Mouse (Mus musculus) heart, embryonic 12.5 days (tissue): ENCODE results near the gene Arap1. TPM values are rescaled to one million over a fixed set of nuclear protein-coding genes. Genes with fewer than 3 reads are reported as not detected.

Source experiments
- ATAC-seq: fragments of 200-750 bp; cut with Nextera tagmentation; 2 replicates; pipeline ENCODE4 v1.8.0; 2017; ENCODE audit warnings: moderate TSS enrichment, moderate library complexity; ENCODE audit not compliant: insufficient number of reproducible peaks, low FRiP score
- H3K27ac ChIP-seq: fragments of 300-500 bp; sonication (generic); 2 replicates; pipeline ENCODE4 v1.5.1; 2016; ENCODE audit warnings: mild to moderate bottlenecking, moderate library complexity; ENCODE audit not compliant: poor library complexity, severe bottlenecking
- H3K27me3 ChIP-seq: fragments of 300-500 bp; sonication (generic); replicated peaks from 2 replicates; pipeline ENCODE4 v1.6.1; 2016; ENCODE audit warnings: mild to moderate bottlenecking, moderate library complexity
- H3K36me3 ChIP-seq: fragments of 300-500 bp; sonication (generic); 2 replicates; pipeline ENCODE4 v1.6.1; 2016; ENCODE audit warnings: mild to moderate bottlenecking, moderate library complexity
- H3K4me1 ChIP-seq: fragments of 300-500 bp; sonication (generic); replicated peaks from 2 replicates; pipeline ENCODE4 v1.6.1; 2016; ENCODE audit warnings: mild to moderate bottlenecking
- H3K4me2 ChIP-seq: fragments of 300-500 bp; sonication (generic); 2 replicates; pipeline ENCODE4 v1.6.1; 2016; ENCODE audit warnings: mild to moderate bottlenecking, moderate library complexity
- H3K4me3 ChIP-seq: fragments of 300-500 bp; sonication (generic); 2 replicates; pipeline ENCODE4 v1.5.1; 2016; ENCODE audit warnings: mild to moderate bottlenecking
- H3K9ac ChIP-seq: fragments of 300-500 bp; sonication (generic); 2 replicates; pipeline ENCODE4 v1.6.1; 2016; ENCODE audit warnings: mild to moderate bottlenecking, moderate library complexity
- H3K9me3 ChIP-seq: fragments of 300-500 bp; sonication (generic); replicated peaks from 2 replicates; pipeline ENCODE4 v1.6.1; 2016; ENCODE audit warnings: mild to moderate bottlenecking, moderate library complexity
- WGBS: fragments of 180-500 bp; shearing (Covaris S2); methylation state at CpG from one replicate; pipeline ENCODE4 v1.1.7; 2016; 5-methylcytosine and 5-hydroxymethylcytosine counted together
- polyA plus RNA-seq: library from polyadenylated mRNA; unstranded; fragments of >200 nt; fragmentation: Nextera tagmentation; extraction: Ambion mirVana; gene quantifications from 2 replicates; pipeline ENCODE4 v1.2.1, GENCODE M21; 2016

Gene Arap1
- polyA plus RNA-seq, 1 experiment from 2014 or later = 19.9 TPM

GRCm38 (mm10) chr7:101450422-101451401 is 102.8 kb downstream of the Arap1 start:
- peak overlapping the region; percentile 94 for H3K4me2 ChIP-seq
- peak overlapping the region; percentile 56 for H3K4me3 ChIP-seq
- no peaks in the 10 kb centered on the region for H3K4me1 ChIP-seq
- no peak overlapping the region for H3K27ac ChIP-seq
- H3K36me3 ChIP-seq = no peaks in the 10 kb centered on the region
- no peaks in the 10 kb centered on the region for H3K9me3 ChIP-seq
- peak overlapping the region; percentile 61 for H3K9ac ChIP-seq
- WGBS = under 1% methylated on average over 64 of the region's 68 CpGs
- peak; percentile 83 for ATAC-seq
- H3K27me3 ChIP-seq = peaks cover 78% of the 10 kb centered on the region

GRCm38 (mm10) chr7:101452669-101453068 is 104.8 kb downstream of the Arap1 start:
- ATAC-seq = no peak
- H3K36me3 ChIP-seq = no peaks in the 10 kb centered on the region
- no peak overlapping the region for H3K4me3 ChIP-seq
- 83% methylated on average over 3 of the region's 3 CpGs for WGBS
- H3K27ac ChIP-seq = no peak overlapping the region
- H3K4me2 ChIP-seq = no peak overlapping the region
- H3K4me1 ChIP-seq = 0 out of 2 replicates have a peak, but pooled peaks cover 3% of the 10 kb centered on the region
- peaks cover 80% of the 10 kb centered on the region for H3K27me3 ChIP-seq
- H3K9me3 ChIP-seq = no peaks in the 10 kb centered on the region
- H3K9ac ChIP-seq = no peak overlapping the region

- Histone ChIP-seq H3K4me3 (no peak overlapping the region), H3K9ac (no peak overlapping the region), H3K36me3 (no peaks in the 10 kb centered on the region), H3K9me3 (no peaks in the 10 kb centered on the region), H3K27me3 (peaks cover 76% of the 10 kb centered on the region), H3K27ac (no peak overlapping the region), H3K4me2 (no peak overlapping the region), H3K4me1 (0 out of 2 replicates have a peak, but pooled peaks cover 4% of the 10 kb centered on the region)
- no peak for ATAC-seq
- WGBS = 87% methylated on average over 3 of the region's 3 CpGs
Observed at GRCm38 (mm10) chr7:101453296-101453695, 105.4 kb downstream of the Arap1 start.

- H3K36me3 ChIP-seq = no peaks in the 10 kb centered on the region
- 27% methylated on average over 8 of the region's 8 CpGs for WGBS
- no peak overlapping the region for H3K27ac ChIP-seq
- no peak overlapping the region for H3K4me3 ChIP-seq
- H3K9me3 ChIP-seq = no peaks in the 10 kb centered on the region
- H3K4me2 ChIP-seq = no peak overlapping the region
- H3K9ac ChIP-seq = no peak overlapping the region
- no peak for ATAC-seq
- H3K4me1 ChIP-seq = 0 out of 2 replicates have a peak, but pooled peaks cover 4% of the 10 kb centered on the region
- peaks cover 76% of the 10 kb centered on the region for H3K27me3 ChIP-seq
Observed at GRCm38 (mm10) chr7:101453725-101454124, 105.9 kb downstream of the Arap1 start.

GRCm38 (mm10) chr7:101454479-101454878 is 106.6 kb downstream of the Arap1 start:
- Histone ChIP-seq H3K9me3 (no peaks in the 10 kb centered on the region), H3K27ac (no peak overlapping the region), H3K4me1 (0 out of 2 replicates have a peak, but pooled peaks cover 4% of the 10 kb centered on the region), H3K9ac (no peak overlapping the region), H3K27me3 (peaks cover 82% of the 10 kb centered on the region), H3K4me2 (no peak overlapping the region), H3K4me3 (no peak overlapping the region), H3K36me3 (no peaks in the 10 kb centered on the region)
- ATAC-seq = no peak
- 85% methylated on average over 9 of the region's 9 CpGs for WGBS

- H3K27ac ChIP-seq = no peak overlapping the region
- H3K36me3 ChIP-seq = no peaks in the 10 kb centered on the region
- 80% methylated on average over 6 of the region's 6 CpGs for WGBS
- no peak for ATAC-seq
- H3K4me3 ChIP-seq = no peak overlapping the region
- H3K4me1 ChIP-seq = peaks cover 8% of the 10 kb centered on the region
- no peaks in the 10 kb centered on the region for H3K9me3 ChIP-seq
- no peak overlapping the region for H3K4me2 ChIP-seq
- H3K9ac ChIP-seq = no peak overlapping the region
- peaks cover 77% of the 10 kb centered on the region for H3K27me3 ChIP-seq
Observed at GRCm38 (mm10) chr7:101455141-101455540, 107.3 kb downstream of the Arap1 start.

DNA sequence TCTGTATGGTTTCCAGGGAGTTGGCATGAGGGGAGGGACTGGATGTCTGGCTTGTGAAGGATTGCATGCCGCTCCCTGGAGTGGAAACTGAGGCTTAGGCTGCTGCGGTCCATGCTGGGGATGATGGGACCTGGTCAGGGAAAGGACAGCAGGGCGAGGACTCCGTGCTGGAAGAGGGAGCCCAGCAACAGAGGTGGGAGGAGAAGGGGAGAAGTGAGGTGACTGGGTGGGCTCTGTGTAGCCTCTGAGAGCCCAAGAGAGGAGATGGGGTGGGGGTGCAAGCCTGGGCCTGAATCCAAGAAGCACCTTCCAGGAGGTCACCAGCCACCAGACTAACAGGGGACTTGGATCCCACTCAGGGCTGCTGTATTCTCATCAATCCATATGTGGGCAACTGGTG is 108.5 kb downstream of the Arap1 start:
- Histone ChIP-seq H3K4me1 (peaks cover 15% of the 10 kb centered on the region), H3K9me3 (no peaks in the 10 kb centered on the region), H3K27me3 (peaks cover 76% of the 10 kb centered on the region), H3K4me2 (no peak overlapping the region), H3K36me3 (no peaks in the 10 kb centered on the region), H3K9ac (no peak overlapping the region), H3K27ac (no peak overlapping the region), H3K4me3 (no peak overlapping the region)
- WGBS = 65% methylated on average over 4 of the region's 4 CpGs
- ATAC-seq = no peak

GRCm38 (mm10) chr7:101456789-101457188 is 108.9 kb downstream of the Arap1 start:
- Histone ChIP-seq H3K9me3 (no peaks in the 10 kb centered on the region), H3K9ac (no peak overlapping the region), H3K4me3 (no peak overlapping the region), H3K4me2 (no peak overlapping the region), H3K27ac (no peak overlapping the region), H3K4me1 (peaks cover 15% of the 10 kb centered on the region), H3K36me3 (no peaks in the 10 kb centered on the region), H3K27me3 (peaks cover 75% of the 10 kb centered on the region)
- 40% methylated on average over 5 of the region's 5 CpGs for WGBS
- no peak for ATAC-seq

DNA sequence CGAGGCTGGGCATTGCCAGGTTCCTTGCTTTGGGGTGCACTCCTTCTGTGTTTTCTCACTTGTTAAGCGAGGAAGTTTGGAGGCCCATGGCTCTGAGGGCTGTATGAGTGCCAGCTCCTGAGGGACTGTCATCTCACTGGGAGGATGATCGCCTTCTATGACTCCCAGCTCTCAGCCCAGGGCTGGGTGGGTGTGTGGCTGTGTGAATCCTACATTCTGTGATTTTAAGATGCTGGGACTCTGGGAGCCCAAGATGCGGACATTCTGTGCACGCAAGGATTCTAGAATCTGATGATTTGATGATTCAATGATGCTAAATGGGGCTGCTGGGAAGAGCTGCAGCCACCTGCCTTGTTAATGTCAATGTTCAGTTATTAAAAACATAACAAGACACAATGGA is 109.4 kb downstream of the Arap1 start:
- no peak overlapping the region for H3K9ac ChIP-seq
- H3K4me3 ChIP-seq = no peak overlapping the region
- no peak overlapping the region for H3K27ac ChIP-seq
- peaks cover 75% of the 10 kb centered on the region for H3K27me3 ChIP-seq
- ATAC-seq = no peak
- 75% methylated on average over 5 of the region's 5 CpGs for WGBS
- peaks cover 15% of the 10 kb centered on the region for H3K4me1 ChIP-seq
- H3K9me3 ChIP-seq = no peaks in the 10 kb centered on the region
- no peaks in the 10 kb centered on the region for H3K36me3 ChIP-seq
- no peak overlapping the region for H3K4me2 ChIP-seq

GRCm38 (mm10) chr7:101457801-101458200 is 109.9 kb downstream of the Arap1 start:
- Histone ChIP-seq H3K4me2 (no peak overlapping the region), H3K36me3 (no peaks in the 10 kb centered on the region), H3K9ac (no peak overlapping the region), H3K27me3 (peaks cover 71% of the 10 kb centered on the region), H3K4me1 (peaks cover 15% of the 10 kb centered on the region), H3K9me3 (no peaks in the 10 kb centered on the region), H3K4me3 (no peak overlapping the region), H3K27ac (no peak overlapping the region)
- WGBS = 45% methylated on average over 8 of the region's 8 CpGs
- no peak for ATAC-seq

- WGBS = 63% methylated on average over 4 of the region's 4 CpGs
- Histone ChIP-seq H3K4me2 (no peak overlapping the region), H3K4me1 (peaks cover 15% of the 10 kb centered on the region), H3K36me3 (no peaks in the 10 kb centered on the region), H3K9ac (no peak overlapping the region; the same call in 1 of the 2 replicates), H3K9me3 (no peaks in the 10 kb centered on the region), H3K27ac (no peak overlapping the region), H3K27me3 (peaks cover 66% of the 10 kb centered on the region), H3K4me3 (no peak overlapping the region)
- no peak for ATAC-seq
Observed at GRCm38 (mm10) chr7:101458278-101458781, 110.5 kb downstream of the Arap1 start.
